Mouse (Mus musculus) adrenal gland, adult 10 weeks (tissue): ENCODE results near the gene Btbd35f18. TPM values are rescaled to one million over a fixed set of nuclear protein-coding genes. Genes with fewer than 3 reads are reported as not detected.

Experiments used
- polyA plus RNA-seq: library from polyadenylated mRNA; stranded (reverse); fragments of 350-450 nt; fragmentation: Illumina TruSeq; extraction: RNeasy Lipid Tissue Mini Kit (QIAGEN cat#74804); gene quantifications from one replicate; pipeline ENCODE4 v1.2.3, GENCODE M21; 2014; ENCODE audit warnings: low read depth, low replicate concordance

Btbd35f18 gene
- polyA plus RNA-seq = not detected

GRCm38 (mm10) chrX:3699933-3700332, at the start of gene Btbd35f18:
Btbd35f18 (plus strand) TSS chrX:3700233.

Other genes with a start within 250 kb of the Btbd35f18 start
- not detected for gene Btbd35f10, start 52.7 kb downstream of the Btbd35f18 start, polyA plus RNA-seq